Mouse (Mus musculus) limb, embryonic 12.5 days (tissue): ENCODE results near the gene Slc2a9. TPM values are rescaled to one million over a fixed set of nuclear protein-coding genes. Genes with fewer than 3 reads are reported as not detected.

Experiments
- ATAC-seq: fragments of 200-750 bp; cut with Nextera tagmentation; 2 replicates; pipeline ENCODE4 v1.8.0; 2017; ENCODE audit warnings: low read depth, moderate TSS enrichment; ENCODE audit not compliant: insufficient number of reproducible peaks, insufficient read depth, low FRiP score, low TSS enrichment
- H3K27ac ChIP-seq: fragments of 300-500 bp; sonication (generic); 2 replicates; pipeline ENCODE4 v1.5.1; 2016; ENCODE audit warnings: mild to moderate bottlenecking, moderate library complexity
- H3K27me3 ChIP-seq: fragments of 300-500 bp; sonication (generic); 2 replicates; pipeline ENCODE4 v1.6.1; 2016; ENCODE audit warnings: mild to moderate bottlenecking, moderate library complexity
- H3K36me3 ChIP-seq: fragments of 300-500 bp; sonication (generic); 2 replicates; pipeline ENCODE4 v1.6.1; 2016; ENCODE audit warnings: mild to moderate bottlenecking, moderate library complexity
- H3K4me1 ChIP-seq: fragments of 300-500 bp; sonication (generic); replicated peaks from 2 replicates; pipeline ENCODE4 v1.6.1; 2016
- H3K4me2 ChIP-seq: fragments of 300-500 bp; sonication (generic); 2 replicates; pipeline ENCODE4 v1.6.1; 2016; ENCODE audit warnings: mild to moderate bottlenecking, moderate library complexity
- H3K4me3 ChIP-seq: fragments of 300-500 bp; sonication (generic); replicated peaks from 2 replicates; pipeline ENCODE4 v1.5.1; 2016; ENCODE audit warnings: mild to moderate bottlenecking
- H3K9ac ChIP-seq: fragments of 300-500 bp; sonication (generic); replicated peaks from 2 replicates; pipeline ENCODE4 v1.6.1; 2016; ENCODE audit warnings: mild to moderate bottlenecking, moderate library complexity
- H3K9me3 ChIP-seq: fragments of 300-500 bp; sonication (generic); 2 replicates; pipeline ENCODE4 v1.6.1; 2016; ENCODE audit warnings: mild to moderate bottlenecking, moderate library complexity
- WGBS: fragments of 180-500 bp; shearing (Covaris S2); methylation state at CpG from one replicate; pipeline ENCODE4 v1.1.7; 2016; 5-methylcytosine and 5-hydroxymethylcytosine counted together
- polyA plus RNA-seq: library from polyadenylated mRNA; unstranded; fragments of >200 nt; fragmentation: Nextera tagmentation; extraction: Ambion mirVana; gene quantifications from 2 replicates; pipeline ENCODE4 v1.2.1, GENCODE M21; 2016

Slc2a9 gene
- polyA plus RNA-seq, 1 experiment from 2014 or later: 0.69 TPM

DNA sequence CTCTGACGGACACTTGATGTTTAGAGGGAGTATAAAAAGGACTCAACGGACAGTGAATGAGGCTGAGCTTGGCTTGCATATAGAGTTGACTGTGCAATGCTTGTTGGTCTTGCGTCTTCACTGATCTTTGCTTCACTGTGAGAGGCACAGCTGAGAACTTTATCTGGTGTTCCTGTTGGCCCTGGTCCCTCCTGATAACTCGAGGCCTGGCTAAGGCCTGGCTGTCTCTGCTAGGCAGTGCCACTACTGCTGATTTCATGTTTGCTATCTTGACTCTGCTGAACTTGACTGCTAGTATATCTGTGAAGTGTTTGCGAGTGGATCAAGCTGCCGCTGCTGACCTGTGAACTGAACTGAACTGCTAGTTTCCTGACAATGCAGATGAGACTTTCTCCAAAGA, 77.4 kb downstream of the Slc2a9 start:
- Histone ChIP-seq H3K4me1 (no peaks in the 10 kb centered on the region), H3K36me3 (no peaks in the 10 kb centered on the region), H3K27me3 (no peaks in the 10 kb centered on the region), H3K27ac (no peak overlapping the region), H3K4me2 (no peak overlapping the region), H3K4me3 (no peak overlapping the region), H3K9ac (no peak overlapping the region), H3K9me3 (no peaks in the 10 kb centered on the region)
- 86% methylated on average over 6 of the region's 6 CpGs for WGBS
- ATAC-seq: no peak

DNA sequence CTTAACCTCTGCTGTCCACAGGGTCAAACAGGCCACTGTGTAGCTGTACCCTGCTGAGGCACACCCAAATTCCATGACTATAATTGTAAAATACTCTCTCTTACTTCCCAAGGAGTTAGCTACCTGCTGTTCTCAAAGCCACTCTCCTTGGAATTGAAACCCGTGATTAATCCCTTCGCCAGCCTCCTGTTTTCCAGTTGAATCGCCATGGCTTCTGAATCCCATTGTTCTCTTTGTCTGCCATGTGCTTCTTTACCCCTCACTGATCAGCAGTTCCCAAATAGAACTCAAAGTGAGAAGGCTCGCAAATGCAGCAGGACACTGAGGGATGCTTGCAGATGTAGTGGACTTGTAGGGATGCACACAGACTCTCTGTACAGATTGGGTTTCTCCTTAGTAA, 80.5 kb downstream of the Slc2a9 start:
- no peaks in the 10 kb centered on the region for H3K36me3 ChIP-seq
- no peak overlapping the region for H3K27ac ChIP-seq
- H3K9me3 ChIP-seq: no peaks in the 10 kb centered on the region
- WGBS: 61% methylated on average over 4 of the region's 4 CpGs
- H3K9ac ChIP-seq: no peak overlapping the region
- H3K27me3 ChIP-seq: no peaks in the 10 kb centered on the region
- H3K4me2 ChIP-seq: no peak overlapping the region
- H3K4me1 ChIP-seq: no peaks in the 10 kb centered on the region
- ATAC-seq: no peak
- H3K4me3 ChIP-seq: no peak overlapping the region

DNA sequence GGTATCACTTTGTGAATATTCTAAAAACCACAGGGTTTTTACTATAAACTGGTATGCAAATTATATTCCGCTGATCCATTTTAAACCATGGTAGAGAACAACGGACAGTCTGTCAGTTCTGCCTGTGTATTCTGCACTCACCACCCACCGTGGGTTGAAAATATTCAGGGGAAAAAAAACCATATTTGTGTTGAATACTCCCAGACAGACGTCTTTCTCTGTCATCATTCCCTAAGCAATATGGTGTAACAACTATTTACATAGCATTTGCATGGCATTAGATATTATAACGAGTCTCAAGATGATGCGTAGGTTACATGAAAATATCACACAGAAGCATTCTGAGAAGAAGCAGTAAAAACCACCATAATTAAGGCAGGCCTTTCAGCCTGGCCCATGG, 84.1 kb downstream of the Slc2a9 start:
- Histone ChIP-seq H3K4me1 (no peaks in the 10 kb centered on the region), H3K4me2 (no peak overlapping the region), H3K36me3 (no peaks in the 10 kb centered on the region), H3K9me3 (peaks cover 12% of the 10 kb centered on the region; the same call in 1 of the 2 replicates), H3K27ac (no peak overlapping the region), H3K27me3 (no peaks in the 10 kb centered on the region), H3K9ac (no peak overlapping the region), H3K4me3 (no peak overlapping the region)
- 91% methylated on average over 6 of the region's 6 CpGs for WGBS
- ATAC-seq: no peak

DNA sequence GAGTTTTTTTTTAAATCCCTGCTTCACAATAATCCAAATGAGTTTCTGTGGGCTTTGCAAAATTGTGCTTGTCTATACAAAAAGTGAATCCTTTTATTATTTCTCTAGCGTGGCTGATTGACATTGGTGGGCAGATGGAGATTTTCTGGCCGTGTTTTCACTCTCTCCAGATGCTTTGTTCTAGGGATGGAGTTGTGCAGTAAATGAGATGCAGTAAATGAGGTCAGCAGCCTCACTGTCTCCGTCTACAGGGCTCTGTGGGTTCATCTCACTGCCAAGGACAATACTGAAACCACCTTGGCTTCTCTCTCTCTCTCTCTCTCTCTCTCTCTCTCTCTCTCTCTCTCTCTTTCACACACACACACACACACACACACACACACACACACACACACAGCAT, 99.3 kb downstream of the Slc2a9 start:
- no peaks in the 10 kb centered on the region for H3K27me3 ChIP-seq
- H3K9ac ChIP-seq: no peak overlapping the region
- no peak overlapping the region for H3K27ac ChIP-seq
- no peaks in the 10 kb centered on the region for H3K4me1 ChIP-seq
- H3K9me3 ChIP-seq: no peaks in the 10 kb centered on the region
- H3K36me3 ChIP-seq: no peaks in the 10 kb centered on the region
- no peak for ATAC-seq
- 38% methylated on average over 3 of the region's 3 CpGs for WGBS
- H3K4me3 ChIP-seq: no peak overlapping the region
- H3K4me2 ChIP-seq: no peak overlapping the region

DNA sequence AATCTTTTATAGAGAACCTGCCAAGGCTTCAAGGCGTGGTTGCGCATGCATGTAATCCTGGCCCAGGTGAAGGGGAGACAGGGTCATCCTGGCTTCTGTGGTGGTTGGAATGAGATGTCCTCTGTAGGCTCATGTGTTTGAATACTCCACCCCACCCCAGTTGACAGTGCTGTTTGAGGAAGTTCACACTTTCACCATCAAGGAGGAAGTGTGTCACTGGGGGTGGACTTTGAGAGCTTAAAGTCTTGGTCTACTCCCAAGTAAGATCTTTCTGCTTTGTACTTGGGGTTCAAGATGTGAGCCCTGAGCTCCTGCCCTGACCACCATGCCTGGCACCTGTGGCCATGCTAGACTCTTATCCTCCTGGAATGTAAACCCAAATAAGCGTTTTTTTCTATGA, 100.7 kb downstream of the Slc2a9 start:
- no peak for ATAC-seq
- no peaks in the 10 kb centered on the region for H3K9me3 ChIP-seq
- H3K36me3 ChIP-seq: no peaks in the 10 kb centered on the region
- no peak overlapping the region for H3K27ac ChIP-seq
- H3K4me3 ChIP-seq: no peak overlapping the region
- H3K27me3 ChIP-seq: no peaks in the 10 kb centered on the region
- no peak overlapping the region for H3K9ac ChIP-seq
- H3K4me1 ChIP-seq: no peaks in the 10 kb centered on the region
- H3K4me2 ChIP-seq: no peak overlapping the region
- WGBS: 86% methylated on average over 3 of the region's 3 CpGs

DNA sequence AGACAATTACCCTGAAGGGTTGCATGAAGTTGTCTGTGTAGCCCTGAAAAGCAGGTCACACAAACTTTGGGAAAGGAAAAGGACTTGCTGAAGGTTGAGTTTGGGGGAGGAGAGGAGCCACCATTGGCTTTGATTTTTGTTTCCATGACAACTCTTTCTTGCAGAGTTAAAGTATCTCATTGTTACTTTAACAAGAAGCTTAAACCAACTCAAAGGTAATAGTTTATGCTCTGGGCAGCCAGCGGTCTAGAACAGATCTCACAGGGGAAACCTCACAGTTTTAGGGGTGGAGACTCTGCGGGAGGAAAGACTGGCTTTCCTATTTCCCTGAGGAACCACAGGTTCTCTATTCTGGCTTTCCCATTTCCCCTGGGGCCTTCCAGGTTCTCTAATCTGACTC, 114.1 kb downstream of the Slc2a9 start:
- H3K4me2 ChIP-seq: peak overlapping the region; percentile 40

DNA sequence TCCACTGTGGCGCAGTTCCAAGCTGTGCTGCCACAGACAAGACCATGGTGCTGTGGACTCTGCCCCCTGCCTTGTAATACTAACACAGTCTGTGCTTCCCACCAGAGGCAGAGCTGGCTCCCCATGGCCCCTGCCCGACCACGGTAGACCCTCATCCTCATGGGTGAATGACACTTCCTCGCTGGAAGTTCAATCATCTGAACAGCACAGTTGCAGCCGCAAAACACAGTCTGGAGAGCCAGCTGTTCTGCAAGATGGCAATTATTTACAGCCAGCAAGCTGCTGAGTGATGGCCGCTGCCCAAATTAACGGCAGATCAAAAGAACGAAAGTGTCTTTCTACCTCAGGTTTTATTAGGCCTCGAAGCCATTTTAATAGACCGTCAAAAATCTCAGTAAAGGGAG, 114.5 kb downstream of the Slc2a9 start:
- H3K27ac ChIP-seq: no peak overlapping the region; the same call in 1 of the 2 replicates

More for the DNA sequence above, 114.1 kb downstream of the Slc2a9 start:
- H3K27me3 ChIP-seq: no peaks in the 10 kb centered on the region
- H3K9ac ChIP-seq: no peak overlapping the region
- no peaks in the 10 kb centered on the region for H3K36me3 ChIP-seq
- ATAC-seq: no peak
- H3K4me3 ChIP-seq: no peak overlapping the region
- no peaks in the 10 kb centered on the region for H3K9me3 ChIP-seq
- peaks cover 22% of the 10 kb centered on the region for H3K4me1 ChIP-seq
- no peak overlapping the region for H3K27ac ChIP-seq
- 7% methylated on average over 2 of the region's 2 CpGs for WGBS

DNA sequence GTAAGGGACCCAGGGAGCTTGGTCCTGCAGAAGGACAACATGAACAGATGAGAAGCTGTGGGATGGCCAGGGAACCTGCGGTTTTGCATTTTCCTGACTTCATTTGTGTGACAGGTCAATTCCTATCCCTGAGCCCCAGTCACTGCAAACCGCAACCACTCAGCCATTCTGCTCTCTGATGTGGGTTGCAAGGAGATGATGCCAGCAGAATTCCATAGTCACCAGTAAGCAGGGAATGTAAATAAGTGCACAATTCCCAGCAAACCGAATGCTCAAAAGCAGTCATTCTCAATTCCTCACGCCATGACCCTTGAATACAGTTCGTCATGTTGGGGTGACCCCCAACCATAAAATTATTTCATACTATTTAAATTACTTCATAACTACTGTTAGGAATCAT, 123.0 kb downstream of the Slc2a9 start:
- no peak overlapping the region for H3K4me3 ChIP-seq
- no peaks in the 10 kb centered on the region for H3K36me3 ChIP-seq
- no peaks in the 10 kb centered on the region; the same call in 1 of the 2 replicates for H3K27me3 ChIP-seq
- no peak overlapping the region for H3K4me2 ChIP-seq
- H3K27ac ChIP-seq: no peak overlapping the region
- ATAC-seq: no peak
- WGBS: 92% methylated on average over 5 of the region's 5 CpGs
- H3K9me3 ChIP-seq: no peaks in the 10 kb centered on the region
- no peaks in the 10 kb centered on the region for H3K4me1 ChIP-seq
- no peak overlapping the region for H3K9ac ChIP-seq

More for the DNA sequence above, 114.5 kb downstream of the Slc2a9 start:
- 0 out of 2 replicates have a peak, but pooled peaks have one; percentile 39 for ATAC-seq
- no peak overlapping the region for H3K9ac ChIP-seq
- peaks cover 22% of the 10 kb centered on the region for H3K4me1 ChIP-seq
- no peaks in the 10 kb centered on the region for H3K36me3 ChIP-seq
- no peak overlapping the region for H3K4me3 ChIP-seq
- peak overlapping the region; percentile 40 for H3K4me2 ChIP-seq
- WGBS: 8% methylated on average over 10 of the region's 10 CpGs
- no peaks in the 10 kb centered on the region for H3K27me3 ChIP-seq
- H3K9me3 ChIP-seq: no peaks in the 10 kb centered on the region

DNA sequence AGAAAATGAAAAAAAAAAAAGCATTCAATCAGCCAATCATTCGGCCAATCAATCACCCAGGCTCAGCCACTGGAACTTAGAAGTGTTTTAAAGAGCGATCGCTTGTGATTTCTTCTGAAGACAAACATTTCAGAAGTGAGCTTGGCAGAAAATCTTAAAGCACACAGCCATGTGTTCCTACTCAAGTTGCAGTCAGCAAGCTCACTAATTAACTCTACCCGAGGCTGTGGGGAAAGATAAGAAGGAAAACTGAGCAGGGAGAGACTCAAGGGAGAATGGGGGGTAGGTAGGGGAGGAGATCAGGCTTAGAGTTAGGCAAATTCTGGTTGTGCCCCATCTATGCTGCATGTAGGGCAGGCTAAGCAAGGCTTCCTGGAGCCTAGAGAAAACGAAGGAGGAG, 130.6 kb downstream of the Slc2a9 start:
- H3K4me1 ChIP-seq: no peaks in the 10 kb centered on the region; the same call in 1 of the 2 replicates
- no peak overlapping the region for H3K4me3 ChIP-seq
- no peak overlapping the region for H3K27ac ChIP-seq
- no peaks in the 10 kb centered on the region for H3K36me3 ChIP-seq
- H3K9ac ChIP-seq: no peak overlapping the region
- 20% methylated on average over 5 of the region's 5 CpGs for WGBS
- no peak for ATAC-seq
- no peaks in the 10 kb centered on the region for H3K27me3 ChIP-seq
- no peak overlapping the region for H3K4me2 ChIP-seq
- H3K9me3 ChIP-seq: no peaks in the 10 kb centered on the region

DNA sequence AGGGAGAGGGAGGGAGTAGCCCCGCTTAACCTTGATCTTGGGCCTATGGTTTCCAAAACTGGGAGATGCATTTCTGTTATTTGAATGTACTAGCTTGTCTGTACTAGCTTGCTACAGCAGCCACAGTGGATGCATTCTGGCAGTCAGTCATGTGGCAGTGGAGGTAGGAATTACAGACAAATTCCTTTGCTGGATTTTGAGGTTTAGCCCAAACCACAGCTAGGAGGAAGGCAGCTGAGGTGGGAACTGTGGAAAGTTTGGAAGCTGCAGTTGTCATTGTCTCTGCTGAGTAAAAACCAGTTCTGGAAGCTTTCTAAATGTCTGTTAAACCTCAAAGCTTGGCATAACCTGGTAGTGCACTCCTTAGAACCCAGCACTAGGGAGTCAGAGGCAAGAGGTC, 131.6 kb downstream of the Slc2a9 start:
- Histone ChIP-seq H3K4me3 (no peak overlapping the region), H3K9ac (no peak overlapping the region), H3K27ac (no peak overlapping the region), H3K4me1 (peaks cover 10% of the 10 kb centered on the region; the same call in 1 of the 2 replicates), H3K36me3 (no peaks in the 10 kb centered on the region), H3K4me2 (no peak overlapping the region), H3K9me3 (no peaks in the 10 kb centered on the region), H3K27me3 (peaks cover 4% of the 10 kb centered on the region; the same call in 1 of the 2 replicates)
- no peak for ATAC-seq
- 82% methylated on average over 1 of the region's 1 CpGs for WGBS

DNA sequence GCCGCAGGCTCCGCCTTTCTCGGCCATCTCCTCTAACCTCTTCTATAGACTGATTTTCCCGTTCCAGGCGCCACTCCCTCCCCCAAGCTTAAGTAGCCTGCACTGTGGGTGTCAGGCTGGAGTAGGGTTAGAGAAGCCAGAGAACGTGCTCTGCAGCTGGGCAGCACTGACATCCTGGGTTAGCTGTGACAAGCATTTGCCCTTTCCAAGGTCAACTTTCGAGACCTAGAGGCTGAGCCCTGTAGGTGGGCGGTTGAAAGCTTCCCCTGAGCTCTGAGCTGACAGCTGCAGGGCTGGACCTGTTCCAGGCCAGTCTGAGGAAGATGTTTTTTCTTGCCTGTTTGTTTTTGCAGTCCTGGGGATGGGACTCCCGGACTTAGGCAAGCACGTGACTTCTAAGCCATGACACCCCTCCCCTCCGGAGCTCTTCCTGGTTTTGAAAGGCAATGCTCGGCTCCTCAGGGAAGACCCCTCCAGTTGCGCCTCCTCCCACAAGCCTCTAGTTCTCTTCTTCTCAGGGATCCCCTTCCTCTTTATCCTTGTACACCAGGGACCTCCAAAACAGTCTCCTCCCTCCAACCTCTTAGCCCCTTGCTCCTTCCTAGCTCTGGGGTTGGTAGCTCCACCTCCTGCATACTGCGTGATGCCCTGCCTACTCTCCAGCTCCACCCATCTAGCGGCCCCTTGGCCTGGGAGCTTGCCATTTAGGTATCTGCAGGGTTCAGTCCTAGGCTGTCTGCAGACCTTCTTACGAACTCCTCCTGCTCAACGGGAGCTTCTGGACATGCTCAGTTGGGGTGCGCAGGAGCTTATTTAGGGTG, 136.1 kb downstream of the Slc2a9 start:
- ATAC-seq: peak; percentile 67; the same call in 1 of the 2 replicates

More for the DNA sequence above, 136.1 kb downstream of the Slc2a9 start:
- no peaks in the 10 kb centered on the region for H3K9me3 ChIP-seq
- 11% methylated on average over 18 of the region's 18 CpGs for WGBS
- peak overlapping the region; percentile 63 for H3K4me2 ChIP-seq
- H3K4me3 ChIP-seq: peak overlapping the region; percentile 32
- 0 out of 2 replicates have a peak overlapping the region, but pooled peaks have one; percentile 17 for H3K27ac ChIP-seq
- H3K36me3 ChIP-seq: no peaks in the 10 kb centered on the region
- peak overlapping the region; percentile 42; the same call in 1 of the 2 replicates for H3K9ac ChIP-seq
- H3K27me3 ChIP-seq: peaks cover 11% of the 10 kb centered on the region; the same call in 1 of the 2 replicates
- H3K4me1 ChIP-seq: peaks cover 19% of the 10 kb centered on the region
